Mouse (Mus musculus) hindbrain, embryonic 13.5 days (tissue): Measurements from ENCODE around the gene Heca. TPM values are rescaled to one million over a fixed set of nuclear protein-coding genes. Genes with fewer than 3 reads are reported as not detected.
"Not testable (repeated sequence)": the region's sequence is repeated elsewhere in the genome, so short reads cannot be mapped to it uniquely, and the experiment has no call there.

Experiments
- ATAC-seq: fragments of 200-750 bp; cut with Nextera tagmentation; 2 replicates; pipeline ENCODE4 v1.8.0; 2017; ENCODE audit warnings: moderate TSS enrichment; ENCODE audit not compliant: low FRiP score
- H3K27ac ChIP-seq: fragments of 300-500 bp; sonication (generic); 2 replicates; pipeline ENCODE4 v1.5.1; 2015; ENCODE audit warnings: inconsistent platforms, mild to moderate bottlenecking, moderate library complexity
- H3K27me3 ChIP-seq: fragments of 300-500 bp; sonication (generic); 2 replicates; pipeline ENCODE4 v1.6.1; 2015; ENCODE audit warnings: mild to moderate bottlenecking, inconsistent platforms
- H3K36me3 ChIP-seq: fragments of 300-500 bp; sonication (generic); 2 replicates; pipeline ENCODE4 v1.6.1; 2015; ENCODE audit warnings: mild to moderate bottlenecking, inconsistent platforms
- H3K4me1 ChIP-seq: fragments of 300-500 bp; sonication (generic); replicated peaks from 2 replicates; pipeline ENCODE4 v1.6.1; 2015; ENCODE audit warnings: inconsistent platforms
- H3K4me2 ChIP-seq: fragments of 300-500 bp; sonication (generic); 2 replicates; pipeline ENCODE4 v1.6.1; 2015; ENCODE audit warnings: inconsistent platforms, mild to moderate bottlenecking, moderate library complexity
- H3K4me3 ChIP-seq: fragments of 300-500 bp; sonication (generic); 2 replicates; pipeline ENCODE4 v1.5.1; 2015; ENCODE audit warnings: mild to moderate bottlenecking, inconsistent platforms
- H3K9ac ChIP-seq: fragments of 300-500 bp; sonication (generic); 2 replicates; pipeline ENCODE4 v1.6.1; 2015; ENCODE audit warnings: mild to moderate bottlenecking, inconsistent platforms
- H3K9me3 ChIP-seq: fragments of 300-500 bp; sonication (generic); 2 replicates; pipeline ENCODE4 v1.6.1; 2016; ENCODE audit warnings: inconsistent platforms
- WGBS: fragments of 180-500 bp; shearing (Covaris S2); methylation state at CpG from one replicate; pipeline ENCODE4 v1.1.7; 2015; 5-methylcytosine and 5-hydroxymethylcytosine counted together
- polyA plus RNA-seq: library from polyadenylated mRNA; unstranded; fragments of >200 nt; fragmentation: Nextera tagmentation; extraction: Ambion mirVana; gene quantifications from 2 replicates; pipeline ENCODE4 v1.2.1, GENCODE M21; 2015

The Heca gene
- polyA plus RNA-seq, 1 experiment from 2014 or later, result 5.4 TPM

DNA sequence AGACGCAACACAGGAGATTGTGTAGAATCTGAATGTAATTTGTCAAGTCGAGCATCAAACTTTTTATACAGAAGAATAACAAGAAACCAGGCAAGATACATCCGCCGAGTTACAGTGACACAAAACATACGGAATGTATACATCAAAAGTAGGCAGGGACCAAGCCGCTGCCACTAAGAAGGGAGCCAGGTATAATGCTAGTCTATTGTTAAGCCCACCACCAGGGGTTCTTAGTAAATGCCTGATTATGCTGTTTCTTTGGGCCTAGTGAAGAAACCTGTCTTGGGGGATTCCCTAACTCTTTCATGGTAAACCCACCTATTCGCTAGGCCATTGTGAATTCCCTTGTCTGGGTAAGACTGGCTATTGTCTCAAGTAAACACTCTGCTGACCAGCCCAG is 127.4 kb downstream of the Heca start:
- not testable (repeated sequence) for H3K4me3 ChIP-seq, H3K27ac ChIP-seq, H3K4me1 ChIP-seq, H3K4me2 ChIP-seq, H3K27me3 ChIP-seq, ATAC-seq, H3K9ac ChIP-seq
- H3K9me3 ChIP-seq, result peaks cover 12% of the 10 kb centered on the region
- H3K36me3 ChIP-seq, result peaks cover 22% of the 10 kb centered on the region
- 89% methylated on average over 7 of the region's 7 CpGs for WGBS

Other genes with a start within 250 kb of the Heca start
- gene Cited2, start 224.8 kb downstream of the Heca start, polyA plus RNA-seq, result 86.3 and 101 TPM in 2 replicates
- gene Txlnb, start 151.8 kb downstream of the Heca start, polyA plus RNA-seq, result 2.6 and 3.0 TPM in 2 replicates
- 110 and 114 TPM in 2 replicates for gene Abracl, start 75.2 kb upstream of the Heca start, polyA plus RNA-seq
- gene Reps1, start 107.8 kb upstream of the Heca start, polyA plus RNA-seq, result 18.3 and 20.3 TPM in 2 replicates